1 mouse cellular context compared by ENCODE assay signal in the genomic region with DNA sequence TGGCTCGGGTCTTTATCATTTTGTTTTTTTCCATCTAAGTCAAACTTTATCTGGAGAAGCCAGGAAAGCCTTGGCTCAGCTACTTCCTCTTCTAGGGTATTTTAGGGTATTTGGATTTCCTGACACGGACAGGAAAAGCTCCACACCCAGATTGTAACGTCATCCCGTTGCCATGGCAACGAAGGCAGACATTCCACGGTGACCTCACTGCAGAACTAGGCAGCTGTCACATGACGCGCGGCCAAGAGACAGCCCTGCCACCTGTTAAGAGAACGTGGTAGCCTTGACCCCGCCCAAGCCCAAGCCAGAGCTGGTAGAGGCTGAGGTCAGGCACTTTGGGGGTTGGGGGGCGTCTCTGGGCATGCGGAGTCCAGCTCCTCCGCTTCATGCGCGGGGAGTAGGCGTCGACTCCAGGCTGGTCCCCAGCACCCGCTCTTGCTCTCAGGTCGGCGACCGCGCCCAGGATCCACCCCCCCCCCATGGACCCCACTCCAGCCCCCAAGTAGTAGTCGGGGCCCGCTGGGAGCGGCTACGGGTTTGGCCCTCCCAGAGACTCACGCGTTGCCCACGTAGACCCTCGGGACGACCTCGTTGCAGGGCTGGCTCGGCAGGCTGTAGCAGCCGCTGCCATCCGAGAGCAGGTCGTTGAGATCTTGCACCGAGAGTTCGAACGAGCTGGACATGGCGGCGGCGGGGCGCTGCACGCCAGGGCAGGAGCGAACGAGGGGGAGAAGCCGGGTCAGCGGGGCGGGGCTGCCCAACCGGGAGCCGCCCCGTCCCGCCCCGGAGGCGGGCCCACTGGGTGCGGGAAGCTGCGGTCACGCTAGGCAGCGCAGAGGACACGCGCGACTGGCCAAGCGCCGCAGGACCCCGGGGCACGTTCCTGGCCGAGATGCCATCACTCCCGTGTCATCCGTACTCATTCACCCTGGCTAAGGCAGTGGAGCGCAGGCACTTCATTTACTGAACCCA.
TF ChIP-seq lines count a peak whose summit lies in the region.

Gene Cfap97d1 (plus strand): TSS at position 226 of the 972 bp plus-strand sequence.

TF ChIP-seq in MEL, 35 proteins besides CTCF, POLR2A, EP300 and RAD21 (continued from another document):
- TF ChIP-seq SMC3 (IDR thresholded peaks at IDR 0.05; ENCODE audit: low read depth, low read length) = no peak
- TF ChIP-seq RCOR1 (IDR thresholded peaks at IDR 0.05; ENCODE audit: low read depth, low read length) = peak; percentile 67; the same call in 1 of the 2 replicates
- peak; percentile 94 for TF ChIP-seq SIN3A (IDR thresholded peaks at IDR 0.05; ENCODE audit: low read length)
- TF ChIP-seq TAL1 (IDR thresholded peaks at IDR 0.05; ENCODE audit: low read length) = peak; percentile 82
- peak; percentile 51; the same call in 1 of the 2 replicates for TF ChIP-seq MYC (IDR thresholded peaks at IDR 0.05; ENCODE audit: low read depth, low read length)
- TF ChIP-seq MAZ (IDR thresholded peaks at IDR 0.05; ENCODE audit: low read depth, low read length) = peak; percentile 33; the same call in 1 of the 2 replicates
- TF ChIP-seq UBTF (IDR thresholded peaks at IDR 0.05; ENCODE audit: borderline replicate concordance, insufficient read depth, low read depth, low read length) = no peak
- peak; percentile 81 for TF ChIP-seq ELF1 (IDR thresholded peaks at IDR 0.05; ENCODE audit: low read depth, low read length)
- TF ChIP-seq CHD1 (IDR thresholded peaks at IDR 0.05; ENCODE audit: low read depth, low read length) = no peak
- TF ChIP-seq KAT2A (conservative IDR thresholded peaks at IDR 0.05; ENCODE audit: low read depth, low read length) = no peak
- no peak for TF ChIP-seq ZMIZ1 (IDR thresholded peaks at IDR 0.05; ENCODE audit: low read depth, low read length)
- no peak for TF ChIP-seq NRF1 (IDR thresholded peaks at IDR 0.05; ENCODE audit: insufficient read depth, low read depth, low read length, poor library complexity, severe bottlenecking)
- peak; percentile 90 for TF ChIP-seq GATA1 (IDR thresholded peaks at IDR 0.05; ENCODE audit: low read depth, low read length)
- TF ChIP-seq TBP (IDR thresholded peaks at IDR 0.05; ENCODE audit: low read depth, low read length) = no peak
- TF ChIP-seq JUND (IDR thresholded peaks at IDR 0.05; ENCODE audit: low read depth, low read length) = no peak
- TF ChIP-seq GABPA (IDR thresholded peaks at IDR 0.05; ENCODE audit: low read depth, low read length) = no peak
- peak; percentile 83 for TF ChIP-seq MXI1 (IDR thresholded peaks at IDR 0.05; ENCODE audit: low read depth, low read length)
